Comparison of ENCODE assay signal across 29 mouse cellular contexts in genomic region chr14:29042355-29042754, GRCm38 (mm10). TPM values are rescaled to one million over a fixed set of nuclear protein-coding genes. Genes with fewer than 3 reads are reported as not detected.
DNase-seq lines count a peak whose midpoint lies in the region; ATAC-seq and TF ChIP-seq lines count a peak whose summit lies in the region.
"Had no signal": no experiment of that assay in that cellular context is flagged by ENCODE, and none has a peak within 500 bp of the region (broad histone marks: within the 10 kb centered on the region; RNA-seq: fewer than 3 reads in every experiment).

No protein-coding gene starts in this region.

- H3K4me1 ChIP-seq in heart, embryonic 15.5 days (replicated peaks): peaks cover 20% of the 10 kb centered on the region; the same call in 1 of the 2 replicates
- peaks cover 27% of the 10 kb centered on the region for H3K4me1 ChIP-seq in hindbrain, embryonic 13.5 days (replicated peaks)
- no peaks in the 10 kb centered on the region; the same call in 1 of the 2 replicates for H3K4me1 ChIP-seq in hindbrain, embryonic 16.5 days (ENCODE audit: control insufficient read depth, insufficient read depth, low read depth, low read length)

- no peak overlapping the region for H3K4me2 ChIP-seq in heart, embryonic 15.5 days
- no peak overlapping the region for H3K4me2 ChIP-seq in hindbrain, embryonic 13.5 days
- no peak overlapping the region for H3K4me2 ChIP-seq in hindbrain, embryonic 16.5 days (ENCODE audit: low read length)
- H3K4me2 ChIP-seq: embryonic facial prominence, embryonic 13.5 days; forebrain, embryonic 12.5 days; forebrain, embryonic 15.5 days had no signal

- TF ChIP-seq CTCF in gastrocnemius, adult 2 months (IDR thresholded peaks at IDR 0.05): no peak

- H3K9me3 ChIP-seq in heart, embryonic 15.5 days (replicated peaks): no peaks in the 10 kb centered on the region
- no peaks in the 10 kb centered on the region for H3K9me3 ChIP-seq in hindbrain, embryonic 13.5 days
- no peaks in the 10 kb centered on the region for H3K9me3 ChIP-seq in hindbrain, embryonic 16.5 days (ENCODE audit: control insufficient read depth, low read length)
- H3K9me3 ChIP-seq: embryonic facial prominence, embryonic 10.5 days; embryonic facial prominence, embryonic 13.5 days; forebrain, embryonic 12.5 days; forebrain, embryonic 15.5 days had no signal

- peak overlapping the region; percentile 88 for H3K27ac ChIP-seq in gastrocnemius, adult 2 months
- H3K27ac ChIP-seq in heart, embryonic 15.5 days: peak overlapping the region; percentile 43; the same call in 1 of the 2 replicates
- H3K27ac ChIP-seq in hindbrain, embryonic 13.5 days: peak overlapping the region; percentile 48
- H3K27ac ChIP-seq in hindbrain, embryonic 16.5 days (ENCODE audit: low read depth, low read length): no peak overlapping the region
- H3K27ac ChIP-seq: embryonic facial prominence, embryonic 10.5 days; embryonic facial prominence, embryonic 13.5 days; forebrain, embryonic 12.5 days; forebrain, embryonic 15.5 days; hindbrain, postnatal 0 days had no signal

- ATAC-seq in heart, embryonic 15.5 days (replicated peaks; ENCODE audit: insufficient number of reproducible peaks, insufficient read depth, low FRiP score, low read depth): no peak
- ATAC-seq in hindbrain, embryonic 13.5 days (ENCODE audit: low FRiP score): no peak
- no peak for ATAC-seq in hindbrain, embryonic 16.5 days
- ATAC-seq: activated CD4-positive, CD25-positive, alpha-beta regulatory T cell, adult 4 months; forebrain, embryonic 15.5 days; hindbrain, postnatal 0 days; inflammation-experienced regulatory T-cells, adult 6 months; intestine, embryonic 16.5 days had no signal

- no peaks in the 10 kb centered on the region for H3K27me3 ChIP-seq in heart, embryonic 15.5 days
- 0 out of 2 replicates have a peak, but pooled peaks cover 3% of the 10 kb centered on the region for H3K27me3 ChIP-seq in hindbrain, embryonic 13.5 days
- H3K27me3 ChIP-seq in hindbrain, embryonic 16.5 days (replicated peaks; ENCODE audit: control insufficient read depth, insufficient read depth, low read length): no peaks in the 10 kb centered on the region
- H3K27me3 ChIP-seq: embryonic facial prominence, embryonic 13.5 days had no signal

- intact Hi-C loops in gastrocnemius, adult 2 months (cut with DNase I): no loop called here
- intact Hi-C loops in gastrocnemius, postnatal 14 days (cut with DNase I; ENCODE audit: low total_unique reads): no loop called here
- intact Hi-C loops in heart, postnatal 25 days (cut with DNase I): no loop called here

- no peak overlapping the region for H3K4me3 ChIP-seq in gastrocnemius, adult 2 months
- H3K4me3 ChIP-seq in heart, embryonic 15.5 days: no peak overlapping the region
- H3K4me3 ChIP-seq in hindbrain, embryonic 13.5 days: no peak overlapping the region
- no peak overlapping the region for H3K4me3 ChIP-seq in hindbrain, embryonic 16.5 days (ENCODE audit: low read length)
- H3K4me3 ChIP-seq: embryonic facial prominence, embryonic 10.5 days; embryonic facial prominence, embryonic 13.5 days; erythroblast, embryonic 14.5 days; forebrain, embryonic 12.5 days; forebrain, embryonic 15.5 days had no signal

- no peak for DNase-seq in gastrocnemius, adult 2 months
- DNase-seq in gastrocnemius, postnatal 14 days: no peak
- peak; percentile 21 to 31 for DNase-seq in heart, adult 9 months (ENCODE audit: low spot score in 2 of 2)
- DNase-seq in heart, postnatal 4 days: no peak
- no peak for DNase-seq in heart, postnatal 25 days (ENCODE audit: low spot score)
- DNase-seq: adrenal gland, adult 8-10 months; adrenal gland, postnatal 25 days; cerebellum, adult 11-12 months; cerebellum, adult 8-10 months; cerebellum, postnatal 10 days; cerebellum, postnatal 36 days; embryo, embryonic 11 days; gastrocnemius, postnatal 10 days; kidney, adult 18-20 months; kidney, adult 9 months had no signal

- no peaks in the 10 kb centered on the region for H3K36me3 ChIP-seq in heart, embryonic 15.5 days
- H3K36me3 ChIP-seq in hindbrain, embryonic 13.5 days: no peaks in the 10 kb centered on the region
- H3K36me3 ChIP-seq in hindbrain, embryonic 16.5 days (ENCODE audit: control insufficient read depth, insufficient read depth, low read length): no peaks in the 10 kb centered on the region
- H3K36me3 ChIP-seq: embryonic facial prominence, embryonic 10.5 days; forebrain, embryonic 12.5 days; forebrain, embryonic 15.5 days had no signal

- WGBS in heart, embryonic 15.5 days: 52% methylated on average over 1 of the region's 1 CpGs
- WGBS in hindbrain, embryonic 13.5 days: 52% methylated on average over 1 of the region's 1 CpGs
- 53% methylated on average over 1 of the region's 1 CpGs for WGBS in hindbrain, embryonic 16.5 days

- no peak overlapping the region for H3K9ac ChIP-seq in heart, embryonic 15.5 days
- H3K9ac ChIP-seq in hindbrain, embryonic 13.5 days: no peak overlapping the region
- no peak overlapping the region for H3K9ac ChIP-seq in hindbrain, embryonic 16.5 days (ENCODE audit: low read depth, low read length)
- H3K9ac ChIP-seq: embryonic facial prominence, embryonic 13.5 days; forebrain, embryonic 12.5 days; forebrain, embryonic 15.5 days had no signal

RNA-seq across cellular contexts. Expression of gene Lrtm1, which starts 24.3 kb away (rescaled TPM):
- 10 to 100 TPM; 20.3 to 37.6 TPM for total RNA-seq in gastrocnemius, adult 2 months (2021)
- 10 to 100 TPM; 23.4 to 35.1 TPM for total RNA-seq in gastrocnemius, postnatal 14 days (2021)
- total RNA-seq in heart, postnatal 4 days (2021): 10 to 100 TPM; 57.1 to 61.9 TPM
- 0.76 and 1.0 TPM in 2 replicates for polyA plus RNA-seq in heart, embryonic 15.5 days (2015; fragmentation: Nextera tagmentation; extraction: Ambion mirVana)
- 100 to 1,000 TPM; 171 to 183 TPM for total RNA-seq in heart, postnatal 25 days (2021)
- 0.31 and 0.44 TPM in 2 replicates for polyA plus RNA-seq in hindbrain, embryonic 13.5 days (2015; fragmentation: Nextera tagmentation; extraction: Ambion mirVana)
- polyA plus RNA-seq in hindbrain, embryonic 16.5 days (2015; fragmentation: Nextera tagmentation; extraction: Ambion mirVana): 0.31 and 0.38 TPM in 2 replicates
- total RNA-seq: ES-E14 had no signal
- polyA plus RNA-seq: activated CD4-positive, CD25-positive, alpha-beta regulatory T cell, adult 4 months; cortical plate, adult 2 months; inflammation-experienced regulatory T-cells, adult 6 months; intestine, embryonic 16.5 days had no signal

Comparison
In these comparisons a context has a peak if more than half of its experiments do, and no peak if none do; other contexts are left out.
1. DNase-seq: peak in heart, adult 9 months (2 of 2); none in gastrocnemius, adult 2 months (single experiment), gastrocnemius, postnatal 14 days (single experiment), heart, postnatal 4 days (single experiment) and heart, postnatal 25 days (single experiment).